Mouse (Mus musculus): Measurements from ENCODE around the gene Ranbp9. TPM values are rescaled to one million over a fixed set of nuclear protein-coding genes. Genes with fewer than 3 reads are reported as not detected.

The Ranbp9 gene
- polyA plus RNA-seq, 1 experiment from 2014 or later = 15.3 TPM

GRCm38 (mm10) chr13:43452843-43453605 lies 28.1 kb downstream of the Ranbp9 start:
- H3K27me3 ChIP-seq (ENCODE audit: control insufficient read depth, insufficient read depth, low read length) = no peaks in the 10 kb centered on the region
- no peak for ATAC-seq (replicated peaks; ENCODE audit: low FRiP score)
- no peak overlapping the region for H3K27ac ChIP-seq (ENCODE audit: low read depth, low read length)

DNA sequence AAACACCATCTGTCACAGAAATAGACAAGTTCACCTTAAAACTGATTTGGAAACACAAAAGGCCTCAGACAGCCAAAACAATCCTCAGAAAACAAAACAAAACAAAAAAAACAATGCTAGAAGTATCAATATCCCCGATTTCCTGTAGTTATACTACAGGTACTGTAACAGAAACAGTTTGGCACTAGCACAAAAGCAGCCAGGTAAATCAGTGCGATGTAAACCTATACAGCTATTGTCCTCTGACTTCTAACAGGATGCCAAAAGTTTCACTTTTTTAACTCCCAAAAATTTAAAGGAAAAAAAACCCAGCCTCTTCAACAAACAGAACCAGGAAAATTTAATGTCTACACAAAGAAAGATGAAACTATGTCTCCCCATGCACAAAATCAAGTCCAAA lies 28.9 kb downstream of the Ranbp9 start:
- DNase-seq (ENCODE audit: low spot score) = no peak
- ATAC-seq (replicated peaks; ENCODE audit: low FRiP score) = no peak

More at GRCm38 (mm10) chr13:43452843-43453605, 28.1 kb downstream of the Ranbp9 start:
- Histone ChIP-seq H3K4me2 (ENCODE audit: low read depth, low read length, severe bottlenecking) (no peak overlapping the region), H3K4me3 (ENCODE audit: low read depth, low read length) (no peak overlapping the region), H3K4me1 (replicated peaks; ENCODE audit: control insufficient read depth, insufficient read depth, low read length) (no peaks in the 10 kb centered on the region; the same call in 1 of the 2 replicates), H3K9ac (ENCODE audit: low read length) (no peak overlapping the region), H3K9me3 (ENCODE audit: control insufficient read depth, low read length) (no peaks in the 10 kb centered on the region), H3K36me3 (ENCODE audit: control insufficient read depth, insufficient read depth, low read length) (no peaks in the 10 kb centered on the region)
- DNase-seq (ENCODE audit: low spot score) = no peak
- 53% methylated on average over 7 of the region's 7 CpGs for WGBS

GRCm38 (mm10) chr13:43450686-43451085 lies 30.4 kb downstream of the Ranbp9 start:
- no peaks in the 10 kb centered on the region for H3K9me3 ChIP-seq (ENCODE audit: control insufficient read depth, low read length)
- H3K4me3 ChIP-seq (ENCODE audit: low read depth, low read length) = no peak overlapping the region
- H3K9ac ChIP-seq (ENCODE audit: low read length) = no peak overlapping the region
- H3K4me1 ChIP-seq (replicated peaks; ENCODE audit: control insufficient read depth, insufficient read depth, low read length) = peaks cover 1% of the 10 kb centered on the region; the same call in 1 of the 2 replicates
- DNase-seq (ENCODE audit: low spot score) = no peak
- H3K27ac ChIP-seq (ENCODE audit: low read depth, low read length) = no peak overlapping the region
- H3K36me3 ChIP-seq (ENCODE audit: control insufficient read depth, insufficient read depth, low read length) = no peaks in the 10 kb centered on the region
- no peaks in the 10 kb centered on the region for H3K27me3 ChIP-seq (ENCODE audit: control insufficient read depth, insufficient read depth, low read length)
- 87% methylated on average over 3 of the region's 3 CpGs for WGBS
- no peak overlapping the region for H3K4me2 ChIP-seq (ENCODE audit: low read depth, low read length, severe bottlenecking)
- ATAC-seq (replicated peaks; ENCODE audit: low FRiP score) = no peak

More for the DNA sequence above, 28.9 kb downstream of the Ranbp9 start:
- H3K36me3 ChIP-seq (ENCODE audit: control insufficient read depth, insufficient read depth, low read length) = no peaks in the 10 kb centered on the region
- no peak overlapping the region for H3K4me3 ChIP-seq (ENCODE audit: low read depth, low read length)
- H3K4me1 ChIP-seq (replicated peaks; ENCODE audit: control insufficient read depth, insufficient read depth, low read length) = no peaks in the 10 kb centered on the region; the same call in 1 of the 2 replicates
- 94% methylated on average over 2 of the region's 2 CpGs for WGBS
- H3K9me3 ChIP-seq (ENCODE audit: control insufficient read depth, low read length) = no peaks in the 10 kb centered on the region
- no peak overlapping the region for H3K4me2 ChIP-seq (ENCODE audit: low read depth, low read length, severe bottlenecking)
- no peaks in the 10 kb centered on the region for H3K27me3 ChIP-seq (ENCODE audit: control insufficient read depth, insufficient read depth, low read length)
- H3K27ac ChIP-seq (ENCODE audit: low read depth, low read length) = no peak overlapping the region
- no peak overlapping the region for H3K9ac ChIP-seq (ENCODE audit: low read length)

DNA sequence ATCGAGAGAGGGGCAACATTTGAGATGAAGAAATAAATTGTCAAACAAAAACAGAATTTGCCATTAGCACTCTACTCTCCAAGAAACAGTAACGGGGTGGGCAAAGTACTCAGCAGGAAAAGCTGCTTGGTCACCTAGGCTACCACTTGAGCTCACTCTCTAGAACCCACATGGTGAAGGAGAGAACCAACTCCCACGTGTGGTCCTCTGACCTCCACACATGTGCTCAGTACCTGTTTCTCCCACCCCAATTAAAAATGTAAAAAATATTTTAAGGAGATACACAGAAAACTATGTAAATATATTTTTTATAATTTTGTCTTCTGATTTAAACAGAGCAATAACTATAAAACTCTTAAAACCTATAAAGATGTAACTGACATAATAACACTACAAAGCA lies 33.4 kb downstream of the Ranbp9 start:
- 81% methylated on average over 3 of the region's 3 CpGs for WGBS
- Histone ChIP-seq H3K4me3 (ENCODE audit: low read depth, low read length) (no peak overlapping the region), H3K9me3 (ENCODE audit: control insufficient read depth, low read length) (no peaks in the 10 kb centered on the region), H3K9ac (ENCODE audit: low read length) (no peak overlapping the region), H3K4me1 (replicated peaks; ENCODE audit: control insufficient read depth, insufficient read depth, low read length) (peaks cover 1% of the 10 kb centered on the region; the same call in 1 of the 2 replicates), H3K27ac (ENCODE audit: low read depth, low read length) (no peak overlapping the region), H3K27me3 (ENCODE audit: control insufficient read depth, insufficient read depth, low read length) (no peaks in the 10 kb centered on the region), H3K36me3 (ENCODE audit: control insufficient read depth, insufficient read depth, low read length) (no peaks in the 10 kb centered on the region), H3K4me2 (ENCODE audit: low read depth, low read length, severe bottlenecking) (no peak overlapping the region)
- DNase-seq (ENCODE audit: low spot score) (no peak), ATAC-seq (replicated peaks; ENCODE audit: low FRiP score) (no peak)

DNA sequence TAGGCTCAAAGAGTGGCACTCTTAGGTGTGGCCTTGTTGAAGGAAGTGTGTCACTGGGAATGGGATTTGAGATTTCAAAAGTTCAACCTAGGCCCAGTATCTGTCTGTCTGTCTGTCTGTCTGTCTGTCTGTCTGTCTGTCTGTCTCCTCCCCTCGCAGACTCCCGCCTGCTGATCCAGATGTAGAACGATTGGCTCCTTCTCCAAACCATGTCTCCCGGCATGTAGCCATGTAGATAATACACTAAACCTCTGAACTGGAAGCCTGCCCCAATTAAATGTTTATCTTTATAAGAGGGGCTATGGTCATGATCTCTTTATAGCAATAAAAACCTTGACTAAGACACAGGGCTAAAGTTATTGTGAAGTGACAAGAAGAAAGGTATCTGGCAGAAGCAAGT lies 35.3 kb downstream of the Ranbp9 start:
- Histone ChIP-seq H3K36me3 (ENCODE audit: control insufficient read depth, insufficient read depth, low read length) (no peaks in the 10 kb centered on the region), H3K4me1 (replicated peaks; ENCODE audit: control insufficient read depth, insufficient read depth, low read length) (0 out of 2 replicates have a peak, but pooled peaks cover 1% of the 10 kb centered on the region), H3K9me3 (ENCODE audit: control insufficient read depth, low read length) (no peaks in the 10 kb centered on the region), H3K9ac (ENCODE audit: low read length) (no peak overlapping the region), H3K4me3 (ENCODE audit: low read depth, low read length) (no peak overlapping the region), H3K4me2 (ENCODE audit: low read depth, low read length, severe bottlenecking) (no peak overlapping the region), H3K27ac (ENCODE audit: low read depth, low read length) (no peak overlapping the region), H3K27me3 (ENCODE audit: control insufficient read depth, insufficient read depth, low read length) (no peaks in the 10 kb centered on the region)
- no peak for DNase-seq (ENCODE audit: low spot score)
- no peak for ATAC-seq (replicated peaks; ENCODE audit: low FRiP score)
- 89% methylated on average over 4 of the region's 4 CpGs for WGBS

DNA sequence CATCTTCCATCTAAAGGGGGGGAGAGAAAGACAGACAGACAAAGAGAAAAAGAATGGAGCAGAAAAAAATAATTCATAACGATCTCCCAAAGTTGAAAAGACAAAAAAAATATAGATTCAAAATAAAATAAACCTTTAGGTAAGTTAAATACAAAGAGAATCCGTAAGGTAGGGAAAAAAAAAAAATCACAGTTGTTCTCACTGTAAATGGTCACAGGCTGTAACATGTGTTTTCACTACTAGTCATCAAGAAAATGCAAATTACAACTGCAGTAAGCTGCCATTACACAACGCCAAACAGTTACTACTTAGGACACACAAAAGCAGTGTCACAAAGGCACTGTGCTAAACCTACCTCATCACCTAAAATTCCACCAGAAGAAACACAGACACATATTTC lies 36.4 kb downstream of the Ranbp9 start:
- no peak overlapping the region for H3K27ac ChIP-seq (ENCODE audit: low read depth, low read length)
- no peaks in the 10 kb centered on the region for H3K9me3 ChIP-seq (ENCODE audit: control insufficient read depth, low read length)
- H3K4me2 ChIP-seq (ENCODE audit: low read depth, low read length, severe bottlenecking) = no peak overlapping the region
- ATAC-seq (replicated peaks; ENCODE audit: low FRiP score) (no peak), DNase-seq (ENCODE audit: low spot score) (no peak)
- H3K36me3 ChIP-seq (ENCODE audit: control insufficient read depth, insufficient read depth, low read length) = no peaks in the 10 kb centered on the region
- 94% methylated on average over 3 of the region's 3 CpGs for WGBS
- H3K4me1 ChIP-seq (replicated peaks; ENCODE audit: control insufficient read depth, insufficient read depth, low read length) = 0 out of 2 replicates have a peak, but pooled peaks cover 1% of the 10 kb centered on the region
- no peaks in the 10 kb centered on the region for H3K27me3 ChIP-seq (ENCODE audit: control insufficient read depth, insufficient read depth, low read length)
- no peak overlapping the region for H3K4me3 ChIP-seq (ENCODE audit: low read depth, low read length)
- no peak overlapping the region for H3K9ac ChIP-seq (ENCODE audit: low read length)

DNA sequence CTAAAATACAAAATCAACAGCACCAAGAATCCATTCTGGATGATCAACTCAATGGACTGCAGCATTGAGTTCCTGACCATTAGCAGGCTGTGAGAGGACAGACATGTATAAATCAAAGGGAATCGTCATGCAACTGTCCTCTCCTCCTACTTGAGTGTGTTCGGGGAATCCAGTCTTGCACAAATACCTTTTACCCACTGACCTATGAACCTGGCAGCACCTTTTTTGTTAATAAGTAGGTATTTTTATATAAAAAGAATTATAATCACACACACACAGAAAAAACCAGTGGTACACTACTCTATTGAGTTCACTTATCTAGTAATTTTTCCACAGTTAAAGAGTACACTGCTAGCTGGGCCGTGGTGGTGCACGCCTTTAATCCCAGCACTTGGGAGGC lies 37.4 kb downstream of the Ranbp9 start:
- ATAC-seq (replicated peaks; ENCODE audit: low FRiP score) (no peak), DNase-seq (ENCODE audit: low spot score) (no peak)
- no peak overlapping the region for H3K4me3 ChIP-seq (ENCODE audit: low read depth, low read length)
- no peak overlapping the region for H3K27ac ChIP-seq (ENCODE audit: low read depth, low read length)
- no peak overlapping the region for H3K4me2 ChIP-seq (ENCODE audit: low read depth, low read length, severe bottlenecking)
- H3K9me3 ChIP-seq (ENCODE audit: control insufficient read depth, low read length) = no peaks in the 10 kb centered on the region
- 0 out of 2 replicates have a peak, but pooled peaks cover 1% of the 10 kb centered on the region for H3K4me1 ChIP-seq (replicated peaks; ENCODE audit: control insufficient read depth, insufficient read depth, low read length)
- H3K9ac ChIP-seq (ENCODE audit: low read length) = no peak overlapping the region
- H3K36me3 ChIP-seq (ENCODE audit: control insufficient read depth, insufficient read depth, low read length) = no peaks in the 10 kb centered on the region
- 95% methylated on average over 4 of the region's 4 CpGs for WGBS
- H3K27me3 ChIP-seq (ENCODE audit: control insufficient read depth, insufficient read depth, low read length) = no peaks in the 10 kb centered on the region

- H3K4me1 ChIP-seq (replicated peaks; ENCODE audit: control insufficient read depth, insufficient read depth, low read length) = 0 out of 2 replicates have a peak, but pooled peaks cover 1% of the 10 kb centered on the region
- no peak overlapping the region for H3K9ac ChIP-seq (ENCODE audit: low read length)
- ATAC-seq (replicated peaks; ENCODE audit: low FRiP score) (no peak), DNase-seq (ENCODE audit: low spot score) (no peak)
- H3K4me3 ChIP-seq (ENCODE audit: low read depth, low read length) = no peak overlapping the region
- no peak overlapping the region for H3K27ac ChIP-seq (ENCODE audit: low read depth, low read length)
- WGBS = 96% methylated on average over 1 of the region's 1 CpGs
- no peak overlapping the region for H3K4me2 ChIP-seq (ENCODE audit: low read depth, low read length, severe bottlenecking)
- no peaks in the 10 kb centered on the region for H3K27me3 ChIP-seq (ENCODE audit: control insufficient read depth, insufficient read depth, low read length)
- H3K36me3 ChIP-seq (ENCODE audit: control insufficient read depth, insufficient read depth, low read length) = no peaks in the 10 kb centered on the region
- H3K9me3 ChIP-seq (ENCODE audit: control insufficient read depth, low read length) = no peaks in the 10 kb centered on the region
Observed at GRCm38 (mm10) chr13:43442551-43442950, 38.5 kb downstream of the Ranbp9 start.

GRCm38 (mm10) chr13:43440376-43440775 lies 40.7 kb downstream of the Ranbp9 start:
- no peak overlapping the region for H3K4me2 ChIP-seq (ENCODE audit: low read depth, low read length, severe bottlenecking)
- H3K27ac ChIP-seq (ENCODE audit: low read depth, low read length) = no peak overlapping the region
- DNase-seq (ENCODE audit: low spot score) = no peak
- H3K4me3 ChIP-seq (ENCODE audit: low read depth, low read length) = no peak overlapping the region
- 100% methylated on average over 1 of the region's 1 CpGs for WGBS
- no peaks in the 10 kb centered on the region for H3K4me1 ChIP-seq (replicated peaks; ENCODE audit: control insufficient read depth, insufficient read depth, low read length)
- no peaks in the 10 kb centered on the region for H3K36me3 ChIP-seq (ENCODE audit: control insufficient read depth, insufficient read depth, low read length)
- H3K27me3 ChIP-seq (ENCODE audit: control insufficient read depth, insufficient read depth, low read length) = no peaks in the 10 kb centered on the region
- no peak for ATAC-seq (replicated peaks; ENCODE audit: low FRiP score)
- H3K9ac ChIP-seq (ENCODE audit: low read length) = no peak overlapping the region
- no peaks in the 10 kb centered on the region for H3K9me3 ChIP-seq (ENCODE audit: control insufficient read depth, low read length)
